Mouse (Mus musculus): ENCODE measurements around the gene Evpl. TPM values are rescaled to one million over a fixed set of nuclear protein-coding genes. Genes with fewer than 3 reads are reported as not detected.

The Evpl gene
- polyA plus RNA-seq, 1 experiment from 2014 or later, result 5.0 TPM

Other genes with a start within 250 kb of the Evpl start
- gene Galk1, start 225.4 kb downstream of the Evpl start, polyA plus RNA-seq (2014; fragmentation: Nextera tagmentation; extraction: Ambion mirVana), result 157 and 164 TPM in 2 replicates
- 1,982 and 2,067 TPM in 2 replicates for gene H3f3b, start 210.1 kb downstream of the Evpl start, polyA plus RNA-seq (2014; fragmentation: Nextera tagmentation; extraction: Ambion mirVana)
- 29.2 and 31.6 TPM in 2 replicates for gene Unk, start 207.8 kb downstream of the Evpl start, polyA plus RNA-seq (2014; fragmentation: Nextera tagmentation; extraction: Ambion mirVana)
- gene Unc13d, start 160.1 kb downstream of the Evpl start, polyA plus RNA-seq (2014; fragmentation: Nextera tagmentation; extraction: Ambion mirVana), result 3.7 and 4.7 TPM in 2 replicates
- gene Wbp2, start 151.1 kb downstream of the Evpl start, polyA plus RNA-seq (2014; fragmentation: Nextera tagmentation; extraction: Ambion mirVana), result 74.0 and 82.4 TPM in 2 replicates
- 12.2 and 17.3 TPM in 2 replicates for gene Trim47, start 110.9 kb downstream of the Evpl start, polyA plus RNA-seq (2014; fragmentation: Nextera tagmentation; extraction: Ambion mirVana)
- gene Trim65, start 106.9 kb downstream of the Evpl start, polyA plus RNA-seq (2014; fragmentation: Nextera tagmentation; extraction: Ambion mirVana), result 5.0 and 6.4 TPM in 2 replicates
- 93.9 and 94.2 TPM in 2 replicates for gene Mrpl38, start 99.2 kb downstream of the Evpl start, polyA plus RNA-seq (2014; fragmentation: Nextera tagmentation; extraction: Ambion mirVana)
- 29.3 and 30.2 TPM in 2 replicates for gene Fbf1, start 69.9 kb downstream of the Evpl start, polyA plus RNA-seq (2014; fragmentation: Nextera tagmentation; extraction: Ambion mirVana)
- 80.9 and 81.3 TPM in 2 replicates for gene Ten1, start 39.2 kb downstream of the Evpl start, polyA plus RNA-seq (2014; fragmentation: Nextera tagmentation; extraction: Ambion mirVana)
- gene Acox1, start 39.0 kb downstream of the Evpl start, polyA plus RNA-seq (2014; fragmentation: Nextera tagmentation; extraction: Ambion mirVana), result 29.0 and 29.6 TPM in 2 replicates
- gene Srp68, start 36.1 kb upstream of the Evpl start, polyA plus RNA-seq (2014; fragmentation: Nextera tagmentation; extraction: Ambion mirVana), result 71.8 and 74.2 TPM in 2 replicates
- 0.13 and 0.15 TPM in 2 replicates for gene Galr2, start 42.9 kb upstream of the Evpl start, polyA plus RNA-seq (2014; fragmentation: Nextera tagmentation; extraction: Ambion mirVana)
- 67.3 and 72.7 TPM in 2 replicates for gene Exoc7, start 69.2 kb upstream of the Evpl start, polyA plus RNA-seq (2014; fragmentation: Nextera tagmentation; extraction: Ambion mirVana)
- gene Foxj1, start 97.3 kb upstream of the Evpl start, polyA plus RNA-seq (2014; fragmentation: Nextera tagmentation; extraction: Ambion mirVana), result 0.17 and 0.34 TPM in 2 replicates
- 9.8 and 12.8 TPM in 2 replicates for gene Rnf157, start 175.0 kb upstream of the Evpl start, polyA plus RNA-seq (2014; fragmentation: Nextera tagmentation; extraction: Ambion mirVana)
- gene Ubald2, start 196.0 kb upstream of the Evpl start, polyA plus RNA-seq (2014; fragmentation: Nextera tagmentation; extraction: Ambion mirVana), result 56.1 and 60.7 TPM in 2 replicates
- gene Qrich2, start 228.2 kb upstream of the Evpl start, polyA plus RNA-seq (2014; fragmentation: Nextera tagmentation; extraction: Ambion mirVana), result 0.22 TPM in 1 of 2 replicates, not detected in the other

Measured in stomach, embryonic 14.5 days (tissue).